Mouse (Mus musculus) c-Kit-positive CD71-positive TER-119-negative erythroid progenitor cells, embryonic 14.5 days (primary cell): ENCODE data around the gene 4931409K22Rik.

Experiments
- DNase-seq: peaks from one replicate; pipeline ENCODE4 v3.0.0-alpha.2; 2013; ENCODE audit warnings: low read depth

Gene 4931409K22Rik

DNA sequence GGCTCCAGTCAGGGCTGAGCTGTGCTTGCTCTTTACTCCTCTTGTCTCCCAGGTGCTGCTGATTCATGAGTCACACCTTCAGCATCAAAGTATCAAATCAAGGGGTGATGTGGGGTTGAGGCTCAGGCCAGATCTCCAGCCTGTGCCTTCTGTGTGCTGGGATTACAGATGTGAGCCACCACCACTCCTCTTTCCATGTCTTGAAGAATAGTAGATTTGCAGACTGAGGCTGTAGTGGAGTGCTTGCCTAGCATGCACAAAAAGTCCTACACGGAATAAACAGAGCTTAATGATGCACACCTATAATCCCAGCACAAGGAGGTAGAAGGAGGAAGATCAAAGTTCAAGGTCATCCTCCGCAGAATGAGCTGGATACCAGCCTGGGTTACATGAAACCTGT lies at the start of gene 4931409K22Rik:
Gene 4931409K22Rik (minus strand): TSS at position 101 of the 400 bp plus-strand sequence.
- no peak for DNase-seq

- no peak for DNase-seq
Observed at GRCm38 (mm10) chr5:24605980-24606665, 49.5 kb upstream of the 4931409K22Rik start.

DNA sequence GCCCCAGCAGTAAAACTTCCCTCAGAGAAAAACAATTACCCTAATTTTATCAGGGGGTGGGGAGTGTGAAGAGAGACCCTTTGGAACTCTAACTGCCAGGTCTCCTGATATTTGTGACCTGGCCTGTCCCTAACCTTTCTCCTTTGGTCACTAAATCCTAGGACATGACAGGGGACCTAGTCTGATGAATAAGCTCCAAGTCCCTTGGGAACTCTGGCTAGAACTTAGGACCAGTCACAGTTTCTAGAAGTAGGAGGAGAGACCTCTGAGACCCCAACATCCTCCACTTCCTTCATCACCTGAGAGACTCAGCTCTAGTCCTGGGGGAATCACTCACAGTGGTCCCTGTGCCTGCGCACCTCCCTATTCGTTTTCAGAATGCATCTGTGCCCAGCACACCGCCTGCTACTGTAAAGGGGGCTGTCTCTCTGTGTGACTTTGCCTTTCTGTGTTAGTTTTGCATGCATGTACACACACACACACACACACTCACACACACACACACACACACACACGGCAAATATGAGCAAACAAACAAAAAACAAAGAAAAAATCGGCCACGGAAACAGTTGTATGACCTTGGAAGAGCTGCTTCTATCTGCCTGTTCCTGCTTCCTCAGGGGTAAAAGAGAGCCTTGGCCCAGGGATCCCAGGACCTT lies 48.8 kb upstream of the 4931409K22Rik start:
- no peak for DNase-seq

DNA sequence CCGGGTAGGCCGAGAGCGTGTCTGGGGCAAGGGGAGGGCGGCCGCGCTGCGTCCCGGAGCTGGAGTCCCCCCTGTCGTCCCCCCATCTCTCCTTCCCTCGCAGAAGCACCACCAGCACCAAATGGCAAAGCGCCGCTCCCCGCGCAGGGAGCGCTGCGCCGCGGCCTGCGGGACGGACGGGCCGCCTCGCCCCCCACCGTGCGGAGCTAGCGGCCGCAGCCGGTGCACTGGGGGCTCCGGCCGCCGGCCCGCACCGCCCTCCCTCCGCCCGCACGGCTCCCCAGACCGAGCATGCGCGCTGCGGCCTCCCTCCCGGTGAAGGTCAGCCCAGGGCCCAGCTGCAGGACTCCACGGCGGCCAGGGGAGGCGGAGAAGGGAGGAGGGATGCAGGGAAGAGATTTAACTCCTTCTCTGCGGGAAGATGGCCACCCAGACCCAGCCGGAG lies 48.1 kb upstream of the 4931409K22Rik start:
- no peak for DNase-seq

GRCm38 (mm10) chr5:24604080-24604655 lies 47.6 kb upstream of the 4931409K22Rik start:
- DNase-seq = no peak

GRCm38 (mm10) chr5:24603431-24604010 lies 46.9 kb upstream of the 4931409K22Rik start:
- no peak for DNase-seq

- no peak for DNase-seq
Observed at GRCm38 (mm10) chr5:24602751-24603343, 46.2 kb upstream of the 4931409K22Rik start.

- no peak for DNase-seq
Observed at GRCm38 (mm10) chr5:24601911-24602750, 45.5 kb upstream of the 4931409K22Rik start.

DNA sequence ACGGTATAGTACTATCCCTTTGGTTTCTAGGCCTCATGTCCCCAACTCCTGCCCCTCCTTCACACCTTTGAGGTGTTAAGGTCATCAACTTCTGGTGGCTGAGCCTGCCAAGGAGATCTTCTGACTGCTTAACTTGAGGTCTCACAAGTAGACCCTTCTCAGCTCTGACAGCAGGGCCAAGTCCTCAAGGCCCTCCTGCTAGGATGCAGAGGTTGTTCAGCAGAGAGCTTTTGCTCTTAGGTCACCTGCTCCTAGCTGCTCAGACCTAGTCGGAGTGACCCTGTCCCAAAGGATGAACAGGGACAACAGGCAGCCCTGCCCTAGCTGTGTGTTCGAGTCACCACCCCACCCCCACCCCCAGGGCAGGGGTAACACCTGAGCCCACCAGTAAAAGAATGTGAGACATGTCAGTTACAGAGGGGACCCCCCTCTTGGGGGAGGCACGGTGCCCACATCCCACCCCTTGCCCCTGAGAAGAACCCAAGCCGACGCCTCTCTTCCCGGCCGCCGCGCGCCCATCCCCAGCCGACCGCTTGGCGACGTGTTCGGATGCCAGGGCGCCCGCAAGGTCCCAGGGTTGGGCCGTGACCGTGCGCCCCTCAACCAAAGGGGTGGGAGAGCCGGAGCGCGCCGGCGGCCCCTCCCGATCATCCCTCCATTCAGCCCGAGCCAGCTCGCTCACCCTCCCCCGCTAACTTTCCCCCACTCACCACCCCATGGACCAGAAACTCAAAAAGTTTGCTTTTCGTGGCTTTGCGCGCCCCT lies 44.6 kb upstream of the 4931409K22Rik start:
- DNase-seq = no peak

DNA sequence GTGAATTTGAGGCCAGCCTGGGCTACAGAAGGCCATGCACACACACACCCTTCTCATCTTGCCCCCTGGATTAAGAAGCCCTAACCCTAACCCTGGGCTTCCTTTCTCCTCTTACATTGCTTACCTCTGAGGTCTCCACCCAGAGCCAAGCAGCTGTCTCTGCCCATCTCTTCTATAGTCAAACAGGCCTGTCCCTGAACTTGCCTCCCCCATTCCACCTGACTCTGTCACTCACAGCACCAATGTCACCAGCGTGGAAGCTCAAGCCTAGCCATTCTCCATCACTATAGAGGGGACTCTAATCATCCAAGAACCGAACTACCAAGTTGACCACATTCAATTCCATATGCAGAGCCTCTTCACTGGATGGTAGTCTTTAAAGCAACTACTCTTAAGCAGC lies 43.6 kb upstream of the 4931409K22Rik start:
- DNase-seq = no peak

GRCm38 (mm10) chr5:24599137-24599536 lies 42.5 kb upstream of the 4931409K22Rik start:
- no peak for DNase-seq

- DNase-seq = no peak
Observed at GRCm38 (mm10) chr5:24598570-24599006, 42.0 kb upstream of the 4931409K22Rik start.

DNA sequence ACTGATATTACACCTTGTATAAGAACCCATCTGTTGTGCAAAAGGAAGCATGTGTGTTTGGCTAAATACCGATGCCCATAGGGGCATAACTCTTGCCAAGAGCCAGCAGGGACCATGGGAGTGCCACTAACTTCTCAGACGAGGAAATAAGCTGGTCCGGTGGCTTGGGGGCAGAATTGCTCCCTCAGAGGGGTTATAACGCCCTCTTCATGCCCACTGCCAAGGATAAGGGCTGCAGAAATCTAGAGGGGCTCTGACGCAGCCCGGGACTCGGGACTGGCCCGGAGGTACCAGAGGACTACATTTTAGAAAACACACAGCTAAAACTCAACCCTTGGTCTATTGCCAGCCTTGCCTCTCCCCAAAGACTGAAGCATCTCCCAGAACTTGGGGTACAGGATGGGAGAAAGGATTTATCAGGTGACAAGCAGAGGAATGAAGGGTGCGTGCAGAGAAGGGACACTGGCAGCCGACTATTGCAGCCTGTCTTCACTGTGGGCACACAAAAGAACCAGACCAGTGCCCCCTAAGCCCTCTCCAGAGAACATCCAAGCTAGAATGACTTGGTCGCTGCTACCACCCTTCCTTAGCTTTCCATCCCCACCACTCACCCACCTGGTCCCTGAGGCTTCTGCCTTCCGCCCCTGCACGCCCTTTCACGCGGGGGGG lies 41.4 kb upstream of the 4931409K22Rik start:
- DNase-seq = no peak

DNA sequence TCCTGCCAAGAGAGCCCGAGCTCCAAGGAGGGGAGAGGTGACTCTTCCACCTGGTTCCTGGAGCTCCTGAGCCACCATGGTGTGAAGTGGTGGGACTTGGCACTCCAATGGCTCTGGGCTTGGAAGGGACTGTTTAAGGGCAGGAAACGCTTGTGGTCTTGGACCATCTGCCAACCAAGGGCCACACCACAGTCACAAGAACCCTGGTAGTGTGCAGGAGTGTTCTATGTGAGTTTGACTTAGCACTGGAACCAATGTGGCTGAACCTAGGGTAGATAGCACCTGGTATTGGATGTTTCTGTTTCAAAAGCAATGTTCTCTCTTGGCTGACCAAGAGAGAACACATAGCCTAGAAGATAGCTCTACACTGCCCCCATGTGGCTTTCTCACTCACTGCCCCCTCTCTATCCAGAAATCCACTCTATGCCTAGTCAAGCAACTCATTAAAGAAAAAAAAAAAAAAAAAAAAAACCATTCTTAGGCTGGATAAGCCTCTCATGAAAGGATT lies 40.7 kb upstream of the 4931409K22Rik start:
- DNase-seq = peak; percentile 69

GRCm38 (mm10) chr5:24596519-24597171 lies 40.0 kb upstream of the 4931409K22Rik start:
- no peak for DNase-seq

- no peak for DNase-seq
Observed at GRCm38 (mm10) chr5:24595786-24596380, 39.3 kb upstream of the 4931409K22Rik start.

- DNase-seq = no peak
Observed at GRCm38 (mm10) chr5:24595261-24595660, 38.7 kb upstream of the 4931409K22Rik start.

- no peak for DNase-seq
Observed at GRCm38 (mm10) chr5:24594346-24594745, 37.7 kb upstream of the 4931409K22Rik start.

- DNase-seq = no peak
Observed at GRCm38 (mm10) chr5:24593928-24594327, 37.3 kb upstream of the 4931409K22Rik start.
